ENCODE assay signal across 9 mouse cellular contexts in the genomic region with DNA sequence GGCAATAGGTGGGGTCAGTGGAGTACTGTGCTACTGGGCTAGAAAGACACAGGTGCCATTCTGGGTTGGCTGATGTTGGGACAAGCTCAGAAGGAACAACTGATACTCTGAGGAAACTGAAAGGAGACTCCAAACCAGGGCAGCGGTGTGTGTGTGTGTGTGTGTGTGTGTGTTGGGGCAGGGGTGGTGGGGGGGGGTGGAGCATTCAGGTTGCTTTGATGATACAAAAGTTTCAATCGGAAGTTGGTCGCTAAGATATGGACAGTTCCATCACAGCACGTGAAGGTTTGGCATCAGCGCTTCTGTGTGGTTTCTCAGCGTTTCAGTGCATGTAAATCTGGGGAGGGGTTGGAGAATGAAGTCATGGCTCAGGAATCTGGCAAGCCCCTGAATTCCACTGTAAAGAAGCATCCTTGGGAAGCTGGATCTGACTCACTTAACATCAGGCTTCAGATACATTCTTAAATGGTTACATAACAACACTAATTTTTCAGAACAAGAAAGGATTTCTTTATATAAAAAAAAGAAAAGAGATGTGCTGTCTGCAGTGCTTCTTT.
A peak's percentile ranks its signal among the peaks of the same experiment; 100 is the strongest.
DNase-seq lines count a peak whose midpoint lies in the region; ATAC-seq and TF ChIP-seq lines count a peak whose summit lies in the region.
"Had no signal": no experiment of that assay in that cellular context is flagged by ENCODE, and none has a peak within 500 bp of the region (broad histone marks: within the 10 kb centered on the region; RNA-seq: fewer than 3 reads in every experiment).

No protein-coding gene starts in this region.

- H3K9me3 ChIP-seq in hindbrain, embryonic 13.5 days: no peaks in the 10 kb centered on the region
- no peaks in the 10 kb centered on the region for H3K9me3 ChIP-seq in hindbrain, postnatal 0 days (ENCODE audit: low read length)
- no peaks in the 10 kb centered on the region for H3K9me3 ChIP-seq in liver, embryonic 11.5 days (ENCODE audit: control insufficient read depth, low read length)
- H3K9me3 ChIP-seq: hindbrain, embryonic 15.5 days had no signal

- no peak overlapping the region for H3K27ac ChIP-seq in hindbrain, embryonic 13.5 days
- H3K27ac ChIP-seq in hindbrain, postnatal 0 days: no peak overlapping the region
- H3K27ac ChIP-seq in embryonic fibroblast, embryonic 13.5 days (ENCODE audit: insufficient read depth, low read length): peak overlapping the region; percentile 73; the same call in 1 of the 2 replicates
- no peak overlapping the region for H3K27ac ChIP-seq in liver, embryonic 11.5 days (ENCODE audit: low read depth, low read length)
- H3K27ac ChIP-seq: hindbrain, embryonic 15.5 days had no signal

- no peak for DNase-seq in hindbrain, postnatal 0 days (ENCODE audit: low spot score)
- DNase-seq in retina, postnatal 1 day: peak; percentile 14
- DNase-seq in retina, embryonic 14.5 days (ENCODE audit: low spot score): no peak
- DNase-seq in liver, embryonic 11.5 days (ENCODE audit: low spot score): no peak
- no peak for DNase-seq in thymus, postnatal 4 days
- no peak for DNase-seq in right cerebral cortex, postnatal 25 days

- no peak for TF ChIP-seq CTCF in hindbrain, postnatal 0 days (IDR thresholded peaks at IDR 0.05; ENCODE audit: low read depth)
- TF ChIP-seq CTCF in embryonic fibroblast, embryonic 13.5 days (IDR thresholded peaks at IDR 0.05; ENCODE audit: borderline replicate concordance, insufficient read depth, low read length): no peak

- H3K4me2 ChIP-seq in hindbrain, embryonic 13.5 days: no peak overlapping the region
- H3K4me2 ChIP-seq in hindbrain, postnatal 0 days (ENCODE audit: low read depth, low read length): no peak overlapping the region
- no peak overlapping the region for H3K4me2 ChIP-seq in liver, embryonic 11.5 days
- H3K4me2 ChIP-seq: hindbrain, embryonic 15.5 days had no signal

- no peak overlapping the region for H3K4me3 ChIP-seq in hindbrain, embryonic 13.5 days
- H3K4me3 ChIP-seq in hindbrain, postnatal 0 days (ENCODE audit: low read length): no peak overlapping the region
- H3K4me3 ChIP-seq in embryonic fibroblast, embryonic 13.5 days (ENCODE audit: insufficient read depth, low read length): no peak overlapping the region
- H3K4me3 ChIP-seq in liver, embryonic 11.5 days (ENCODE audit: low read depth, low read length): no peak overlapping the region
- H3K4me3 ChIP-seq: hindbrain, embryonic 15.5 days had no signal

- 64% methylated on average over 6 of the region's 6 CpGs for whole genome bisulfite sequencing in hindbrain, embryonic 13.5 days
- WGBS in hindbrain, postnatal 0 days: 47% methylated on average over 6 of the region's 6 CpGs
- 60% methylated on average over 6 of the region's 6 CpGs for WGBS in liver, embryonic 11.5 days

- no peaks in the 10 kb centered on the region for H3K36me3 ChIP-seq in hindbrain, embryonic 13.5 days
- no peaks in the 10 kb centered on the region for H3K36me3 ChIP-seq in hindbrain, postnatal 0 days (ENCODE audit: insufficient read depth, low read length)
- H3K36me3 ChIP-seq in liver, embryonic 11.5 days (ENCODE audit: control insufficient read depth, insufficient read depth, low read length): no peaks in the 10 kb centered on the region
- H3K36me3 ChIP-seq: hindbrain, embryonic 15.5 days had no signal

- peaks cover 10% of the 10 kb centered on the region for H3K4me1 ChIP-seq in hindbrain, embryonic 13.5 days (replicated peaks)
- no peaks in the 10 kb centered on the region for H3K4me1 ChIP-seq in hindbrain, postnatal 0 days (ENCODE audit: insufficient read depth, low read length)
- peaks cover 17% of the 10 kb centered on the region for H3K4me1 ChIP-seq in embryonic fibroblast, embryonic 13.5 days (ENCODE audit: control insufficient read depth, insufficient read depth, low read length)
- H3K4me1 ChIP-seq in liver, embryonic 11.5 days (replicated peaks; ENCODE audit: control insufficient read depth, insufficient read depth, low read length): no peaks in the 10 kb centered on the region

- H3K27me3 ChIP-seq in hindbrain, embryonic 13.5 days: no peaks in the 10 kb centered on the region
- no peaks in the 10 kb centered on the region for H3K27me3 ChIP-seq in hindbrain, postnatal 0 days (ENCODE audit: insufficient read depth, low read length)
- no peaks in the 10 kb centered on the region for H3K27me3 ChIP-seq in liver, embryonic 11.5 days (replicated peaks; ENCODE audit: control insufficient read depth, insufficient read depth, low read length)
- H3K27me3 ChIP-seq: hindbrain, embryonic 15.5 days had no signal

- H3K9ac ChIP-seq in hindbrain, embryonic 13.5 days: no peak overlapping the region
- H3K9ac ChIP-seq in hindbrain, postnatal 0 days (replicated peaks; ENCODE audit: low read length): no peak overlapping the region
- H3K9ac ChIP-seq in liver, embryonic 11.5 days (ENCODE audit: low read depth, low read length): no peak overlapping the region
- H3K9ac ChIP-seq: hindbrain, embryonic 15.5 days had no signal

- peak; percentile 41; the same call in 1 of the 2 replicates for ATAC-seq in hindbrain, embryonic 13.5 days (ENCODE audit: low FRiP score)
- ATAC-seq in hindbrain, postnatal 0 days: no peak
- no peak for ATAC-seq in liver, embryonic 11.5 days (replicated peaks; ENCODE audit: low FRiP score)

- no peak for TF ChIP-seq POLR2A in embryonic fibroblast, embryonic 13.5 days (IDR thresholded peaks at IDR 0.05; ENCODE audit: low read depth, low read length)
